Mouse (Mus musculus) midbrain, embryonic 11.5 days (tissue): ENCODE results near the gene Tkt. TPM values are rescaled to one million over a fixed set of nuclear protein-coding genes. Genes with fewer than 3 reads are reported as not detected.
"Not testable (repeated sequence)": the region's sequence is repeated elsewhere in the genome, so short reads cannot be mapped to it uniquely, and the experiment has no call there.

ENCODE experiments used
- ATAC-seq: fragments of 200-750 bp; cut with Nextera tagmentation; 2 replicates; pipeline ENCODE4 v1.8.0; 2017; ENCODE audit warnings: moderate TSS enrichment, moderate library complexity; ENCODE audit not compliant: low FRiP score
- DNase-seq: peaks from one replicate; pipeline ENCODE4 v3.0.0; 2015; ENCODE audit warnings: low spot score; ENCODE audit errors: missing footprints
- H3K27ac ChIP-seq: fragments of 300-500 bp; sonication (generic); 2 replicates; pipeline ENCODE4 v1.5.1; 2014; ENCODE audit warnings: low read depth, low read length
- H3K27me3 ChIP-seq: fragments of 300-500 bp; sonication (generic); 2 replicates; pipeline ENCODE4 v1.6.1; 2014; ENCODE audit warnings: mild to moderate bottlenecking, low read length, moderate library complexity, mixed read lengths; ENCODE audit not compliant: control insufficient read depth, insufficient read depth
- H3K36me3 ChIP-seq: fragments of 300-500 bp; sonication (generic); 2 replicates; pipeline ENCODE4 v1.6.1; 2014; ENCODE audit warnings: mild to moderate bottlenecking, low read length, moderate library complexity, mixed read lengths; ENCODE audit not compliant: control insufficient read depth, insufficient read depth
- H3K4me1 ChIP-seq: fragments of 300-500 bp; sonication (generic); 2 replicates; pipeline ENCODE4 v1.6.1; 2014; ENCODE audit warnings: low read length; ENCODE audit not compliant: control insufficient read depth, insufficient read depth
- H3K4me2 ChIP-seq: fragments of 300-500 bp; sonication (generic); 2 replicates; pipeline ENCODE4 v1.6.1; 2014; ENCODE audit warnings: mild to moderate bottlenecking, moderate library complexity
- H3K4me3 ChIP-seq: fragments of 300-500 bp; sonication (generic); 2 replicates; pipeline ENCODE4 v1.5.1; 2014; ENCODE audit warnings: low read depth, low read length
- H3K9ac ChIP-seq: fragments of 300-500 bp; sonication (generic); 2 replicates; pipeline ENCODE4 v1.6.1; 2014; ENCODE audit warnings: low read length
- H3K9me3 ChIP-seq: fragments of 300-500 bp; sonication (generic); 2 replicates; pipeline ENCODE4 v1.6.1; 2016; ENCODE audit warnings: low read length; ENCODE audit not compliant: control insufficient read depth
- WGBS: fragments of 180-500 bp; shearing (Covaris S2); extraction: QIAGEN DNeasy Blood & Tissue Kit; methylation state at CpG from one replicate; pipeline ENCODE4 v1.1.7; 2014; 5-methylcytosine and 5-hydroxymethylcytosine counted together
- polyA plus RNA-seq: library from polyadenylated mRNA; unstranded; fragments of >200 nt; fragmentation: Nextera tagmentation; extraction: Ambion mirVana; gene quantifications from 2 replicates; pipeline ENCODE4 v1.2.1, GENCODE M21; 2014

Tkt gene
- polyA plus RNA-seq, 1 experiment from 2014 or later = 154 TPM

- DNase-seq (no peak), ATAC-seq (no peak)
- Histone ChIP-seq H3K4me3 (no peak overlapping the region), H3K27me3 (no peaks in the 10 kb centered on the region), H3K4me1 (no peaks in the 10 kb centered on the region), H3K9ac (no peak overlapping the region), H3K9me3 (no peaks in the 10 kb centered on the region), H3K4me2 (no peak overlapping the region), H3K27ac (no peak overlapping the region), H3K36me3 (0 out of 2 replicates have a peak, but pooled peaks cover 6% of the 10 kb centered on the region)
- WGBS = 94% methylated on average over 12 of the region's 12 CpGs
Observed at GRCm38 (mm10) chr14:30529454-30529853, 18.7 kb upstream of the Tkt start.

DNA sequence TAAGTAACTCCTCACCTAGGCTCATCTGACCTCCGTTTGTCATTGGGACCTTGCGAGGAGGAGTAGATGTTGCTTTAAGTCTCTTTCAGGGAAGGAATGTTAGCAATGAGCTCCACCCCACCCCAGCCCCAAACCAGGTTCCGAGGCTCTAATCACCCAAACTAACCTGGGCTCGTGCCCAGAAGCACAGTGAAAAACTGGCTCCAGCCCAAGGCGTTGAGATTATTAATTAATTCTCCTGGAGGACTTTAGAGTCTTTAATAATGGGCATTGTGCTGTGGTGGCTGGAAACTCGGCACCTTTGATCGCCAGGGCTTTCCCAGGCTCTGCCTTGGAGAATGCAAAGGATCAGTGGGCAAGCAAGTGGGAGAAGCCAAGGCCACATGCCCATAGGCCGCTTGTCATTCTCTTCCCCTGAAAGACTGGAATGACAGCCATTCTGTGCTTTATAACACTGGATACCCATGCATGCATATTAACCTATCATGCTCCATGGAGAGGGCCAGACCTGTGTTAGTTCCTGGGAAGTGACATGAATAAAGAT lies 17.4 kb upstream of the Tkt start:
- peak; percentile 68 for DNase-seq
- Histone ChIP-seq H3K36me3 (0 out of 2 replicates have a peak, but pooled peaks cover 6% of the 10 kb centered on the region), H3K4me2 (no peak overlapping the region), H3K9me3 (no peaks in the 10 kb centered on the region), H3K27ac (no peak overlapping the region), H3K4me1 (no peaks in the 10 kb centered on the region), H3K4me3 (no peak overlapping the region), H3K9ac (no peak overlapping the region), H3K27me3 (no peaks in the 10 kb centered on the region)
- 69% methylated on average over 8 of the region's 8 CpGs for WGBS
- no peak for ATAC-seq

- H3K4me1 ChIP-seq = no peaks in the 10 kb centered on the region
- DNase-seq (no peak), ATAC-seq (no peak)
- H3K36me3 ChIP-seq = 0 out of 2 replicates have a peak, but pooled peaks cover 6% of the 10 kb centered on the region
- WGBS = 85% methylated on average over 5 of the region's 5 CpGs
- no peaks in the 10 kb centered on the region for H3K9me3 ChIP-seq
- H3K4me3 ChIP-seq = no peak overlapping the region
- no peaks in the 10 kb centered on the region for H3K27me3 ChIP-seq
- no peak overlapping the region for H3K4me2 ChIP-seq
- no peak overlapping the region for H3K27ac ChIP-seq
- no peak overlapping the region for H3K9ac ChIP-seq
Observed at GRCm38 (mm10) chr14:30531431-30531830, 16.7 kb upstream of the Tkt start.

- Histone ChIP-seq H3K4me3 (no peak overlapping the region), H3K27ac (no peak overlapping the region), H3K9ac (no peak overlapping the region), H3K36me3 (0 out of 2 replicates have a peak, but pooled peaks cover 6% of the 10 kb centered on the region), H3K4me1 (no peaks in the 10 kb centered on the region), H3K27me3 (no peaks in the 10 kb centered on the region), H3K4me2 (no peak overlapping the region), H3K9me3 (no peaks in the 10 kb centered on the region)
- 98% methylated on average over 6 of the region's 6 CpGs for WGBS
- ATAC-seq (no peak), DNase-seq (peak; percentile 79)
Observed at GRCm38 (mm10) chr14:30531896-30532295, 16.3 kb upstream of the Tkt start.

DNA sequence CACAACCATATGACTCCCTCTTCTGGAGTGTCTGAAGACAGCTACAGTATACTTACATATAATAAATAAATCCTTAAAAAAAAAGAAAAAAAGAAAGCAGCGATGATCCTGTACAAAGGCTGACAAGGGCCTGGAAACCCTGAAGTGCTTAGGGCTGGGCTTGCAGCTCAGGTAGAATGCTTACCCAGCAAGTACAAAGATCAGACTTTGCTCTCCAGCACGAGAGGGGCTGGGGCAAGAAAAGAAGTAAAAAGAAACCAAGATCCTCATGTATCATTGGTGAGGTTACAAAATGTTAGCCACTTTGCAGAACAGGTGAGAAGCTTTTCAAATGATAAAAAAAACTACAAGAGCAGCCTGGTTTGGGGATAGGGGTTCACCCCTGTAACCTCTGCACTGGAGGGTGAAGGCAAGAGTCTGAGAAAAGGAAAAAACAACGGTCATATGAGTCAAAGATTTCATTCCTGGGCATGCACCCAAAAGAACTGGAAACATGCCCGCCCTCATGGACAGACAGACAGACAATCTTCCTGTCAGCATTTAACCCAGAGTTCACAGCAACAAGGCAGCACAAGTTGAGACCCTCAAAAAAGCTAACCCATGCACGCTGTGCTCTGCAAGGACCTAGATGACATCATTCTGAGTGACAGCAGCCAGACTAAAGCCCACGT lies 14.2 kb upstream of the Tkt start:
- ATAC-seq = no peak
- 86% methylated on average over 6 of the region's 6 CpGs for WGBS
- Histone ChIP-seq H3K4me2 (no peak overlapping the region), H3K27ac (no peak overlapping the region), H3K9ac (no peak overlapping the region), H3K9me3 (no peaks in the 10 kb centered on the region), H3K4me1 (no peaks in the 10 kb centered on the region), H3K4me3 (no peak overlapping the region), H3K36me3 (no peaks in the 10 kb centered on the region), H3K27me3 (no peaks in the 10 kb centered on the region)
- peak; percentile 56 for DNase-seq

DNA sequence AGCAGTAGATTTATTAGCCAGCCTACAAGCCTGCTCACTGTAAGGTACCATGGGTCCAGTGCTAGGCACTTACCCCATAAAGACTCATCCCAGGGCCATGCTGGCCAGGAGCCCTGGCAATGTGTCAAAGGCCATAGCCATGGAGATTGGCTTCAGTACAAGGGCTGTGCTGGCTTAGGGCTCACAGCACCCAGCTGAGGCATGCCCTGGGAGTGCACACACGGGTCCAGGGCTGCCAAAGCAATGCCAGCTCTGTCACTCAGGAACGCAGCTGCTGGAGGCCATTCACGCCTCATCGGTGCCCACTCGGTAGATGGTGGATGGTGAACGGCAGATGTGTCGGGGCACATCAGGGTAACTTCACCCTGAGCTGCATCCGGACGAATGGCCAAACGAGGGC lies 6.6 kb upstream of the Tkt start:
- ATAC-seq (no peak), DNase-seq (no peak)
- no peaks in the 10 kb centered on the region for H3K9me3 ChIP-seq
- no peak overlapping the region for H3K4me3 ChIP-seq
- 81% methylated on average over 10 of the region's 10 CpGs for WGBS
- H3K36me3 ChIP-seq = no peaks in the 10 kb centered on the region
- no peak overlapping the region for H3K9ac ChIP-seq
- no peak overlapping the region for H3K27ac ChIP-seq
- H3K4me1 ChIP-seq = no peaks in the 10 kb centered on the region
- H3K4me2 ChIP-seq = no peak overlapping the region
- no peaks in the 10 kb centered on the region for H3K27me3 ChIP-seq

- 92% methylated on average over 5 of the region's 5 CpGs for WGBS
- ATAC-seq, DNase-seq: not testable (repeated sequence)
Observed at GRCm38 (mm10) chr14:30543331-30543730, 4.8 kb upstream of the Tkt start.

DNA sequence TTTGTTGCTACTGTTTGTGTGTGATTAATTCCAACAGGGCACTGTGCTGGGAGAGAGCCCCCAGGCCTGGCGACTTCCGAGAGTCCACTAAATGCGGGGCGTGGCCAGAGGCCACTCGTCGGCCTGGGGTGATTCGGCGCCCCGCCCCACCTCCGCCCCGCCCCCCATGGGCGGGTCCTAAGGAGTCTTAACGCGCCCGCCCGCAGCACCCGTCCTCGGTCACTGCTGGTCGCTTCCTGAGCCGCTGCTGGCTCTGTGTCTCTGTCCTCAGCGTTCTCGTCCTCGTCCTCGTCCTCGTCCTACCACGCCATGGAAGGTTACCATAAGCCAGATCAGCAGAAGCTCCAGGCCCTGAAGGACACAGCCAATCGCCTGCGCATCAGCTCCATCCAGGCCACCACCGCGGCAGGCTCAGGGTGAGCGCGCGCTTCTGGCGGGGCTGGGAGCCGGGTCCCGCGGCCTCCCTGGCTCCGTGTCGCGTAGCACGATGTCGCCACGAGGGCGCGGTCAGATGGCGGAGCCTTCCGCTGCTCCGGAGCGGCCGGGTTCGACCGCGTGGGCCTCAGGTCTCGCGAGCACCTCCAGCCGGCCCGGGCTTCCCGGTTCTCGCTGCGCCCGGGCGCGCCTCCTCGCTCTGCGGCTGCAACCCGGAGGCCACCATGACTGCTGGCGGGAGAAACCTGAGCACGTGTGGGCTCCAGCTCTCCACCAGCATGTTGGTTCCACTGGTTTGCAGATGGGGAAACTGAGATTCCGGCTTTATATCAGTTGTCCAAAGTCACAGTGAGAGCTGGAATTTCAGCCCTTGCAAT lies 1.0 kb downstream of the Tkt start:
- no peaks in the 10 kb centered on the region for H3K27me3 ChIP-seq
- H3K9ac ChIP-seq = peak overlapping the region; percentile 94
- peak overlapping the region; percentile 66 for H3K4me3 ChIP-seq
- H3K36me3 ChIP-seq = no peaks in the 10 kb centered on the region; the same call in 1 of the 2 replicates
- no peaks in the 10 kb centered on the region for H3K9me3 ChIP-seq
- ATAC-seq (peak; percentile 96), DNase-seq (peak; percentile 100)
- H3K4me2 ChIP-seq = peak overlapping the region; percentile 88
- under 1% methylated on average over 69 of the region's 69 CpGs for WGBS
- H3K4me1 ChIP-seq = peaks cover 26% of the 10 kb centered on the region
- peak overlapping the region; percentile 88 for H3K27ac ChIP-seq

More at GRCm38 (mm10) chr14:30543331-30543730, 4.8 kb upstream of the Tkt start:
- H3K36me3 ChIP-seq, H3K4me2 ChIP-seq, H3K9me3 ChIP-seq, H3K9ac ChIP-seq, H3K27me3 ChIP-seq, H3K4me3 ChIP-seq, H3K27ac ChIP-seq, H3K4me1 ChIP-seq: not testable (repeated sequence)

DNA sequence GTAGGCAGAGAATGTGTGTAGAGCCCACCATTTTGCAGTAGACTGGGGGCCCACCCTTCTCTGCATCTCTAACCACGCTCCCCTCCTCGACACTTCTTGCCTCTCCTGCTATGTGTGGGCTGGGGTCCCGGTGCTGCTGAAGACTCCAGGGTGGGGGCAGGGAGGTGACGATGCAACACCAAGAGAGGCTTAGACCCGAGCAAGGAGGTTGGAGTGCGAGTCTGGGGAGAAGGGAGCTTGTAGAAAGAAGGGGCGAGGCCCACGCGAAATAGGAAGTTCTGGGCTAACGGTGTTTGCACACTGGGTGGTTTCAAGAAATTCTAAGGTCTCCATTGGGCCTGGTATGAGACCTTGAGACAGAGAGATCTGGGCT lies 1.6 kb downstream of the Tkt start:
- WGBS = under 1% methylated on average over 10 of the region's 10 CpGs
- H3K9ac ChIP-seq = peak overlapping the region; percentile 94
- peak; percentile 18; the same call in 1 of the 2 replicates for ATAC-seq
- peaks cover 26% of the 10 kb centered on the region for H3K4me1 ChIP-seq
- H3K27me3 ChIP-seq = no peaks in the 10 kb centered on the region
- H3K9me3 ChIP-seq = no peaks in the 10 kb centered on the region
- H3K36me3 ChIP-seq = peaks cover 5% of the 10 kb centered on the region; the same call in 1 of the 2 replicates
- H3K27ac ChIP-seq = no peak overlapping the region
- peak overlapping the region; percentile 66 for H3K4me3 ChIP-seq
- DNase-seq = peak; percentile 94
- H3K4me2 ChIP-seq = peak overlapping the region; percentile 88
